Mouse (Mus musculus) lung, embryonic 16.5 days (tissue): ENCODE results near the gene Aif1l. TPM values are rescaled to one million over a fixed set of nuclear protein-coding genes. Genes with fewer than 3 reads are reported as not detected.

Source experiments
- ATAC-seq: fragments of 200-750 bp; cut with Nextera tagmentation; 2 replicates; pipeline ENCODE4 v1.8.0; 2017; ENCODE audit warnings: low read depth, mild to moderate bottlenecking, moderate library complexity
- H3K27ac ChIP-seq: fragments of 300-500 bp; sonication (generic); 2 replicates; pipeline ENCODE4 v1.5.1; 2014; ENCODE audit warnings: mild to moderate bottlenecking, control low read depth, low read length
- H3K27me3 ChIP-seq: fragments of 300-500 bp; sonication (generic); 2 replicates; pipeline ENCODE4 v1.6.1; 2014; ENCODE audit warnings: low read depth, low read length, mixed read lengths; ENCODE audit not compliant: control insufficient read depth, insufficient read depth
- H3K36me3 ChIP-seq: fragments of 300-500 bp; sonication (generic); 2 replicates; pipeline ENCODE4 v1.6.1; 2014; ENCODE audit warnings: low read length; ENCODE audit not compliant: control insufficient read depth, insufficient read depth
- H3K4me1 ChIP-seq: fragments of 300-500 bp; sonication (generic); replicated peaks from 2 replicates; pipeline ENCODE4 v1.6.1; 2014; ENCODE audit warnings: low read length, mixed read lengths; ENCODE audit not compliant: control insufficient read depth, insufficient read depth
- H3K4me2 ChIP-seq: fragments of 300-500 bp; sonication (generic); 2 replicates; pipeline ENCODE4 v1.6.1; 2014; ENCODE audit warnings: low read depth, low read length, control low read depth
- H3K4me3 ChIP-seq: fragments of 300-500 bp; sonication (generic); 2 replicates; pipeline ENCODE4 v1.5.1; 2014; ENCODE audit warnings: mild to moderate bottlenecking, low read length, control low read depth
- H3K9ac ChIP-seq: fragments of 300-500 bp; sonication (generic); 2 replicates; pipeline ENCODE4 v1.6.1; 2014; ENCODE audit warnings: low read length, control low read depth
- H3K9me3 ChIP-seq: fragments of 300-500 bp; sonication (generic); 2 replicates; pipeline ENCODE4 v1.6.1; 2016; ENCODE audit warnings: low read length; ENCODE audit not compliant: control insufficient read depth
- WGBS: fragments of 180-500 bp; shearing (Covaris S2); extraction: QIAGEN DNeasy Blood & Tissue Kit; methylation state at CpG from one replicate; pipeline ENCODE4 v1.1.7; 2014; 5-methylcytosine and 5-hydroxymethylcytosine counted together
- polyA plus RNA-seq: library from polyadenylated mRNA; unstranded; fragments of >200 nt; fragmentation: Nextera tagmentation; extraction: Ambion mirVana; gene quantifications from 2 replicates; pipeline ENCODE4 v1.2.1, GENCODE M21; 2015

Aif1l gene
- polyA plus RNA-seq, 1 experiment from 2014 or later, result 34.7 TPM

DNA sequence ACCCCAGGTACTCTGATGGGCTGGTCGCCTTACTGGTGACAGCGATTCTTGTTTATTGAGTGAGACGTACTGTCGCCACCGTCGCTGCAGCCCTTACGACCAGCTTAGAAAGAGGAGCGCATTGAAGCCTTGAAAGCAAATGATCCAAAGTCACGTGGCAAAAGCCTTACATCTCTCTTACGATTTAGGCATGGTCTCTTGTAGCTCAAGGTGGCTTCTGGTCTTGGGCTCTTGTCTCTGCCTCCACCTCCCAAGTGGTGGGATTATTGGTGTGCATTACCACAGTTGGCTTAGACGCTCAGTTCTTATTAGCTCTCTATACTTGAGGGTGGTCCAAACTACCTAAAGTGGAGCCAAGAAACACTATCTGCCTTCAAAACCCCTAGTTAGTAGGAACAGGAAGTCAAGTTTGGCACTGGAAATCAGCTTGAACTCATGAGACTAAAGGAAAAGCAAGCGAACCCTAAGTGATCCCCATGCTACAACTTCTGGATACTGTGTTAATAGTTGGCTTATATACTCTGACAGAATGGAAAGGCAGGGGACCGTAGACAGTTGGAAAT, 25.0 kb downstream of the Aif1l start:
- Histone ChIP-seq H3K4me2 (peak overlapping the region; percentile 85), H3K27me3 (no peaks in the 10 kb centered on the region), H3K36me3 (peaks cover 25% of the 10 kb centered on the region), H3K9ac (peak overlapping the region; percentile 94), H3K9me3 (no peaks in the 10 kb centered on the region), H3K27ac (no peak overlapping the region), H3K4me3 (peak overlapping the region; percentile 72), H3K4me1 (peaks cover 13% of the 10 kb centered on the region)
- 8% methylated on average over 13 of the region's 13 CpGs for WGBS
- no peak for ATAC-seq

DNA sequence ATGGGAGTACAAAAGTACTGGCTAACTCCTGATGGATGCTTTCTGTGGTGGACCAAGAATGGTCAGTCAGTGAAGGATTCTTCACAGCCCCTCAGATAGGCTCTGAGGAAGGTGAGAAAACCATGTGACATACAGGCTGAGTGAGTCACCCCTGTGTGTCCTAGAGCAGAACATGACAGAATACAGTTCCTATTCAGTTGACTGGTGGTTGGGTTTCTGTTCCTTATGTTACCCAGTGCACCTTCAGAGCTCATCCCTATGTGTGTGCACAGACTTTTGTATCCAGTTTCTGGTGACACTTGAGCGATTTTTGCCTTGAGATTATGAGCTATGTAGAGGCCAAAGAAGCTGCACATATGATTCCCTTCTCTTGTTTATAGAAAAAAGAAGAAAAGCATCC, 37.8 kb downstream of the Aif1l start:
- H3K4me1 ChIP-seq, result no peaks in the 10 kb centered on the region
- H3K4me3 ChIP-seq, result no peak overlapping the region
- no peak for ATAC-seq
- H3K27ac ChIP-seq, result no peak overlapping the region
- no peaks in the 10 kb centered on the region for H3K9me3 ChIP-seq
- 100% methylated on average over 1 of the region's 1 CpGs for WGBS
- no peak overlapping the region for H3K4me2 ChIP-seq
- H3K36me3 ChIP-seq, result peaks cover 67% of the 10 kb centered on the region
- H3K27me3 ChIP-seq, result no peaks in the 10 kb centered on the region
- no peak overlapping the region for H3K9ac ChIP-seq

DNA sequence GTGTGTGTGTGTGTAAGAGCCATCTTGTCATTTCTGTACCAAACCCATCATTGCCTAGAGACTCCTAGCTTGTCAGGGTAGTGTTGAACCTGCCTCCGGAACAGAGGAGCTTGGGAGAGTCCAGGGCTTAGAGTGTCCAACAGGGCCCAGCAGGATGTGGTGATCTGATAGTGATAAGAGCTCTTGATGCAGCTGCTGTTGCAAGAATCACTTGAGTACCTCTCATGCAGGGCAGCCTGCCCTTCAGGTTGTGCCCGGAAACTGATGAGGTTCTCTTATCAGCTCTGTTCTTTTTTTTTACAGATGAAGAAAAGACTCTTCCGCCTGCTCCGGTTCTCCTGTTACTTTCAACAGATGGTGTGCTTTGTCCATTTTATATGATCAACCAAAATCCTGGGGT, 41.0 kb downstream of the Aif1l start:
- Histone ChIP-seq H3K27me3 (no peaks in the 10 kb centered on the region), H3K27ac (no peak overlapping the region), H3K9me3 (no peaks in the 10 kb centered on the region), H3K36me3 (peaks cover 57% of the 10 kb centered on the region), H3K4me1 (no peaks in the 10 kb centered on the region), H3K9ac (no peak overlapping the region), H3K4me2 (no peak overlapping the region), H3K4me3 (no peak overlapping the region)
- ATAC-seq, result no peak
- 77% methylated on average over 4 of the region's 4 CpGs for WGBS

DNA sequence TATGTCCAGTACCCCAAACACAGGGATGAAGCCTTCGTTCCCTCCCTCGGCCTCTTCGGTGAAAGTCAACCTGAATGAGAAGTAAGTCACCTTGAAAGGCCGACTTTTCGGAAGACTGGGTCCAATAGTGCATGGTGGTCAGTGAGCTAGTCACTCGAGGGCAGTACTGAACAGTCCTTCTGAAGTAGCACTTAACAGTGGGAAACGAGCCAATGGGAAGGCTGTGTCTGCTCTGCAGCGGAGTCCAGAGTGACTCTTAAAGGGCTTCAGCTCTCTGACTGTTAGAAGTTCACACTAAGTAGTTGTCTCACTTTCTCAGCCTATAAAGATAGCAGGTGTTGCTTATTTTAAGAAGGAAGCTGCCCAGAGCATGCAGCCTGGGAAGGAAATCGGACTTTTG, 45.0 kb downstream of the Aif1l start:
- WGBS, result 81% methylated on average over 9 of the region's 9 CpGs
- Histone ChIP-seq H3K4me2 (no peak overlapping the region), H3K9ac (no peak overlapping the region), H3K27me3 (no peaks in the 10 kb centered on the region), H3K4me1 (no peaks in the 10 kb centered on the region), H3K4me3 (no peak overlapping the region), H3K27ac (no peak overlapping the region), H3K36me3 (peaks cover 56% of the 10 kb centered on the region), H3K9me3 (no peaks in the 10 kb centered on the region)
- peak; percentile 49; the same call in 1 of the 2 replicates for ATAC-seq

DNA sequence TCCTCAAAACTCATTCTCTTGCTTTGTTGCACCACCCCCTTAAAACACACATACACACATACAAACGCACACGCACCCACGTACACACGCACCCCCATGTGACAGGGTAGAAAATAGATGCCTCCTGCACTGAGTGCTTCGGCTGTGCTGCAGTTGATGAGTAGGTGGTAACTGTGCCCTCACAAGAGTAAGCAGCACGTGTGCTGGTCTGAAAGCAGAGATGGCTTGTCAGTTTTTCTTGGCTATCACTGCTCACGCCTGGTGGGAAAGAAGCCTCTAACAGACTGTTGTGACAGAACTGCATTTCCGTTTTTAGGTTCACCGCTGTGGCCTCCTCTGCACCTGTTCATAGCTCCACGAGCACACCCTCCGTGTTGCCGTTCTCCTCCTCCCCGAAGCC, 46.1 kb downstream of the Aif1l start:
- no peak for ATAC-seq
- Histone ChIP-seq H3K27ac (no peak overlapping the region), H3K4me1 (no peaks in the 10 kb centered on the region), H3K4me2 (no peak overlapping the region), H3K9ac (no peak overlapping the region), H3K4me3 (no peak overlapping the region), H3K27me3 (no peaks in the 10 kb centered on the region), H3K9me3 (no peaks in the 10 kb centered on the region), H3K36me3 (peaks cover 49% of the 10 kb centered on the region)
- 92% methylated on average over 13 of the region's 13 CpGs for WGBS

DNA sequence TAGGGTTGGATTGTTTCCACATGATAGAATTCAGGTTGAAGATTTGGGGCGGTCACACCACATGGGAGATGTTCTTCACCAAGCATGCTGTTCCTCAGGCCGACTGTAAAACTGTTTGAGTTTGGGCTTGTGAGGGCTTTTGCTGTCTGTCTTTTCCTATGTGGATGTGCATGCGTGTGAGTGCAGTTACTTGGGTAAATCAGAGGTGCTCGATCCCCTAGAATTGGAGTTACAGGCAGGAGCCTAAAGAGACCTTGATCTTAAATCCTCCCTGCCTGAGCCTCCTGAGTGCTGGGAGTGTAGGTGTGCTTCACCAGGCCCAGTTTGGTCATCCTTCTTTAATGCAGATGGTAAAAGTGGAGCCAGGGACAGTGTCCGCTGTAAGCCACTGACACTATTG, 47.6 kb downstream of the Aif1l start:
- 94% methylated on average over 5 of the region's 5 CpGs for WGBS
- no peak overlapping the region for H3K4me2 ChIP-seq
- no peak overlapping the region for H3K9ac ChIP-seq
- ATAC-seq, result no peak
- H3K4me1 ChIP-seq, result no peaks in the 10 kb centered on the region
- peaks cover 43% of the 10 kb centered on the region for H3K36me3 ChIP-seq
- no peaks in the 10 kb centered on the region for H3K27me3 ChIP-seq
- H3K27ac ChIP-seq, result no peak overlapping the region
- H3K9me3 ChIP-seq, result no peaks in the 10 kb centered on the region
- no peak overlapping the region for H3K4me3 ChIP-seq

DNA sequence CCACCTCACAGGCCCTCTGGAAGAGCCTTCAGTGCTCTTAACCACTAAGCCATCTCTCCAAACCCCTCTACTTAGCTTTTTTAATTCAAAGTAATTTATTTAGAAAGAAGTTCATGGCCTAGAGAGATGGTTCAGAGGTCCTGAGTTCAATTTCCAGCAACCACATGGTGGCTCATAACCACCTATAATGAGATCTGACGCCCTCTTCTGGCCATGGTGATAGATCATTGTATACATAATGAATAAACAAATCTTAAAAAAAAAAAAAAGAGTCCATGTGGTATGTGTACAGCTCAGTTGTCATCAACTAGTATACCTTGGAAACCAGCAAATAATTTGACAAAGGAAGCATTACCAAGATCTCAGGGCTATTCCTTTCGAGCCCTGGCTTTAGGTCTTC, 48.5 kb downstream of the Aif1l start:
- Histone ChIP-seq H3K27me3 (no peaks in the 10 kb centered on the region), H3K4me1 (no peaks in the 10 kb centered on the region), H3K9me3 (no peaks in the 10 kb centered on the region), H3K4me2 (no peak overlapping the region), H3K4me3 (no peak overlapping the region), H3K27ac (no peak overlapping the region), H3K36me3 (peaks cover 43% of the 10 kb centered on the region), H3K9ac (no peak overlapping the region)
- ATAC-seq, result no peak
- WGBS, result 53% methylated on average over 2 of the region's 2 CpGs

DNA sequence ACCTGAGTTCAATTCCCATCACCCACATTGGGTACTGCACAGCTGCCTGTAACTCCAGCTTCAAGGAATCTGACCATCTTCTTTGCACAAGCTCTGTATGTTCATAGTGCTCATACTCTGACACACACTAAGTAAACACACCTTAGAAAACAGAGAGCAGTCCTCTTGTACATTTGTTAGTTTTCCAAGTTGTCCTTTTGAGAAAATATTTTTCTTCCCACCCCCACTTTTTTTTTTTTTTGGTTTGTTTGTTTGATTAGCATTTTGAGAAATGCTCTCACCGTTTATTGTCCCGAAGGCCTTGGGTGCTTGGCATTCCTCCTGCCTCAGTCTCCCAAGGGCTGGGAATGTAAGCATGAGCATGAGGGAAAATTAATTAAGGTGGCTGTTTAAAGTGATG, 58.4 kb downstream of the Aif1l start:
- H3K36me3 ChIP-seq, result peaks cover 45% of the 10 kb centered on the region
- no peaks in the 10 kb centered on the region for H3K9me3 ChIP-seq
- no peaks in the 10 kb centered on the region for H3K27me3 ChIP-seq
- H3K4me3 ChIP-seq, result no peak overlapping the region
- H3K4me1 ChIP-seq, result no peaks in the 10 kb centered on the region
- H3K27ac ChIP-seq, result no peak overlapping the region
- WGBS, result 75% methylated on average over 2 of the region's 2 CpGs
- ATAC-seq, result no peak
- no peak overlapping the region for H3K9ac ChIP-seq
- H3K4me2 ChIP-seq, result no peak overlapping the region

DNA sequence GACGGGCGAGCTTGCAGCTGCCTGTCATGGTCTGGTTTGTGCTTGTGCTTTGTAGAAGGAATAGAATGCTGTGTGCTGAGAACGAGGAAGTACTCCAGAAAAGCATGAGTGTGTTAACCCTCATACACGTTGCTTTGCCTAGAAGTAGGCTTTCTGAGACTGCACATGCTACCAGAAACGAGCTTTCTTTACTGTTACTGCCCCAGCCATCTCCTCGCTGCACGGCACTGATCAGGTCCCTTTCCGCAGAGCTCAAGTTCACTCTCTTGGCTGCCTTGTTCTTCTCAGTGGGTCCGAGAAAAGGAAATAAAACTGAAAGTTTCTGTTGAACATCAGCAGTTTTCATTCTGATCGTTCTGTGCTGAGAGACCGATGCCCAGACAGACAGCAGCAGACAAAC, 58.8 kb downstream of the Aif1l start:
- no peak overlapping the region for H3K9ac ChIP-seq
- H3K27me3 ChIP-seq, result no peaks in the 10 kb centered on the region
- ATAC-seq, result no peak
- no peaks in the 10 kb centered on the region for H3K4me1 ChIP-seq
- no peak overlapping the region for H3K4me2 ChIP-seq
- H3K9me3 ChIP-seq, result no peaks in the 10 kb centered on the region
- no peak overlapping the region for H3K4me3 ChIP-seq
- WGBS, result 87% methylated on average over 11 of the region's 11 CpGs
- peaks cover 42% of the 10 kb centered on the region for H3K36me3 ChIP-seq
- no peak overlapping the region for H3K27ac ChIP-seq

DNA sequence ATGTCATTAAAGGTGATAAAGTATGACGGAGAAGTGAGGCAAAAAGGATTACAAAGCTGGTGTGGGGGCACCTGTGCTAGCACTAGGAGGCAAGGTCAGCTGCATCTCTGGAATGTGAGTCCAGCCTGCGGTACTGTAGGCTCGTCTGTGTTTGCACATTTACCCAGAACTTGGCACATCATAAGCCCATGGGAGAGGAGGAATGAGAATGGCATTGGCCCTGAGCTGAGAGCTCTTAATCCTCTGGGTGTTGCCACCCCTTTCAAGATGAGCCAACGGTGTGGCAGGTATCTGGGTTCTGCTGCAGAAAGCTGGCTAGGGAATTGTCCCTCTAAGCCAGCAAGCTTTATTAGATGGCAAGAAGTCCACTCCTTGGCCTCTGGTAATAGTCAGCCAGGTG, 69.8 kb downstream of the Aif1l start:
- no peak overlapping the region for H3K9ac ChIP-seq
- H3K9me3 ChIP-seq, result no peaks in the 10 kb centered on the region
- no peak overlapping the region for H3K27ac ChIP-seq
- 75% methylated on average over 4 of the region's 4 CpGs for WGBS
- no peaks in the 10 kb centered on the region for H3K4me1 ChIP-seq
- H3K27me3 ChIP-seq, result no peaks in the 10 kb centered on the region
- H3K36me3 ChIP-seq, result peaks cover 31% of the 10 kb centered on the region
- no peak overlapping the region for H3K4me3 ChIP-seq
- no peak for ATAC-seq
- H3K4me2 ChIP-seq, result no peak overlapping the region
